In the genomic region with DNA sequence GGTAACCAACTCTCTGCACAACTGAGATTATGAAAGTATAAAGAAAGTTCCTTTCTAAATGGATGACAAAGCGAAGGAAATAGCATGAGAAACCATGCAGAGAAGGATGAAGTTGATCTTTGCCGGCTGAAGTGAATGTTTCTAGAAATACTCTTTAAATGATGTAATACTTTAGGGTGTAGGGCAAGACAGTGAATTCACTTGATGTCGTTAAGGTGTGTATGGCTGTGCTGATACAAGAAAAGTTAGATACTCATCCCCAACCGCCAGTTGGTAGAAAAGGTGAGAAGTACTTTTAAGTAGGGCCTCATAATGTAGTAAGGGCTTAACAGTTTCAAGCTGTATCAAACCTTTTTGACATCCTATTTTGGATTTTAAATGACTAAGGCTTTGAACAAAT, we compare ENCODE assay signal across 9 mouse cellular contexts. TPM values are rescaled to one million over a fixed set of nuclear protein-coding genes. Genes with fewer than 3 reads are reported as not detected.
A peak's percentile ranks its signal among the peaks of the same experiment; 100 is the strongest.
DNase-seq lines count a peak whose midpoint lies in the region; ATAC-seq lines count a peak whose summit lies in the region.
"Had no signal": no experiment of that assay in that cellular context is flagged by ENCODE, and none has a peak within 500 bp of the region (broad histone marks: within the 10 kb centered on the region; RNA-seq: fewer than 3 reads in every experiment).

No protein-coding gene starts in this region.

- DNase-seq in heart, postnatal 4 days = no peak
- peak; percentile 14 for DNase-seq in 3T3-L1 (ENCODE audit: low read depth, low spot score)
- DNase-seq in liver, embryonic 13.5 days = no peak
- DNase-seq in frontal cortex, adult 2 months (ENCODE audit: extremely low spot score in 1 of 2, low spot score in 1 of 2) = no peak
- no peak for DNase-seq in layer of hippocampus, postnatal 25 days (ENCODE audit: extremely low spot score in 1 of 2, low spot score in 1 of 2)
- DNase-seq: gastrocnemius, postnatal 14 days had no signal

- no peak overlapping the region for H3K27ac ChIP-seq in heart, embryonic 13.5 days (replicated peaks)
- no peak overlapping the region for H3K27ac ChIP-seq in forebrain, embryonic 12.5 days
- H3K27ac ChIP-seq in liver, embryonic 13.5 days = no peak overlapping the region

- H3K4me2 ChIP-seq in heart, embryonic 13.5 days = peak overlapping the region; percentile 79
- H3K4me2 ChIP-seq in forebrain, embryonic 12.5 days = peak overlapping the region; percentile 69; the same call in 1 of the 2 replicates
- peak overlapping the region; percentile 49 for H3K4me2 ChIP-seq in liver, embryonic 13.5 days

- peaks cover 55% of the 10 kb centered on the region for H3K36me3 ChIP-seq in heart, embryonic 13.5 days
- peaks cover 21% of the 10 kb centered on the region for H3K36me3 ChIP-seq in forebrain, embryonic 12.5 days (replicated peaks)
- peaks cover 26% of the 10 kb centered on the region for H3K36me3 ChIP-seq in liver, embryonic 13.5 days

- H3K27me3 ChIP-seq in heart, embryonic 13.5 days (replicated peaks) = no peaks in the 10 kb centered on the region
- 0 out of 2 replicates have a peak, but pooled peaks cover 4% of the 10 kb centered on the region for H3K27me3 ChIP-seq in forebrain, embryonic 12.5 days
- H3K27me3 ChIP-seq in liver, embryonic 13.5 days = no peaks in the 10 kb centered on the region

- peaks cover 9% of the 10 kb centered on the region for H3K4me1 ChIP-seq in heart, embryonic 13.5 days
- H3K4me1 ChIP-seq in forebrain, embryonic 12.5 days = peaks cover 3% of the 10 kb centered on the region
- H3K4me1 ChIP-seq in liver, embryonic 13.5 days (replicated peaks) = peaks cover 16% of the 10 kb centered on the region

- H3K9ac ChIP-seq in heart, embryonic 13.5 days = no peak overlapping the region
- no peak overlapping the region for H3K9ac ChIP-seq in forebrain, embryonic 12.5 days
- no peak overlapping the region for H3K9ac ChIP-seq in liver, embryonic 13.5 days

- H3K9me3 ChIP-seq in heart, embryonic 13.5 days = peaks cover 13% of the 10 kb centered on the region
- peaks cover 19% of the 10 kb centered on the region for H3K9me3 ChIP-seq in forebrain, embryonic 12.5 days
- peaks cover 7% of the 10 kb centered on the region; the same call in 1 of the 2 replicates for H3K9me3 ChIP-seq in liver, embryonic 13.5 days (replicated peaks)

- peak overlapping the region; percentile 65 for H3K4me3 ChIP-seq in heart, embryonic 13.5 days
- H3K4me3 ChIP-seq in forebrain, embryonic 12.5 days (replicated peaks) = no peak overlapping the region
- H3K4me3 ChIP-seq in liver, embryonic 13.5 days (replicated peaks) = peak overlapping the region; percentile 73

- WGBS in heart, embryonic 13.5 days = 85% methylated on average over 4 of the region's 4 CpGs
- WGBS in forebrain, embryonic 12.5 days = 95% methylated on average over 4 of the region's 4 CpGs
- WGBS in liver, embryonic 13.5 days (ENCODE audit: insufficient replicate concordance) = 74% methylated on average over 4 of the region's 4 CpGs

- ATAC-seq in heart, embryonic 13.5 days (ENCODE audit: extremely low read depth, insufficient number of reproducible peaks, low FRiP score, low TSS enrichment) = no peak
- no peak for ATAC-seq in forebrain, embryonic 12.5 days (ENCODE audit: low FRiP score)
- no peak for ATAC-seq in liver, embryonic 13.5 days (ENCODE audit: low read depth)
- ATAC-seq in frontal cortex, adult (ENCODE audit: low TSS enrichment) = no peak

RNA-seq across cellular contexts. Expression of a gene that starts 1.6 kb away (rescaled TPM):
- polyA plus RNA-seq in heart, embryonic 13.5 days (2015; fragmentation: Nextera tagmentation; extraction: Ambion mirVana) = 8.2 and 8.5 TPM in 2 replicates
- 10 to 100 TPM; 12.0 to 12.8 TPM for total RNA-seq in heart, postnatal 4 days (2021)
- 17.8 and 21.6 TPM in 2 replicates for polyA plus RNA-seq in forebrain, embryonic 12.5 days (2016; fragmentation: Nextera tagmentation; extraction: Ambion mirVana)
- polyA plus RNA-seq in liver, embryonic 13.5 days (2015; fragmentation: Nextera tagmentation; extraction: Ambion mirVana) = 3.8 and 4.5 TPM in 2 replicates
- 30.7 and 32.2 TPM in 2 replicates for polyA plus RNA-seq in frontal cortex, adult 2 months (2012; rRNA removed)
- 10 to 100 TPM; 29.6 to 34.3 TPM for total RNA-seq in layer of hippocampus, postnatal 25 days (2021)
